Comparison of ENCODE assay signal across 8 mouse cellular contexts in the genomic region with DNA sequence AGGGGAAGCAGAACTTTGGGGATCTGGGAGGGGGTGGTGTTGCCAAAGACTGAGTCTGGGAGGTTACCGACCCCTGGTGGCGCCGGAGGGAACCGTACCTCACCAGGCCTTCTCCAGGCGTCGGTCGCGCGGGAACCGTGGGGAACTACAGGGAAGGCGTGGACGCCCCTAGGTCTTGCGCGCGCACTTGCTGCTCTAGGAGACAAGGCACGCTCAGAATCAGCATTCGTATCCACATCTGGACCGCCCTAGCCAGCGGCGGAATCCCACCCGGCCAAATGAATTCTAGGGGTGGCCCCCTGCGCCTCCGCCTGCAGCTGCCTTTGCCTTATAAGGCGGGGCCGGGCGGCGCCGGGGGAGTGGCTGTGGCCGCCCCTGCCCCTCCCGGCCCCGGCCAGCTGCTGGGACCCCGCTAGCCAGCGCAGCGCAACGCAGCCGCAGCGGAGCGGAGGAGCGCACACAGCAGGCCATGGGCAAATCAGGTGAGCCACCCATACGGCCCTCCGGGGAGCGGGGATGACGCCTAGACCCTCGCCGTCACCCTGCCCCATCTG. TPM values are rescaled to one million over a fixed set of nuclear protein-coding genes. Genes with fewer than 3 reads are reported as not detected.
DNase-seq lines count a peak whose midpoint lies in the region; ATAC-seq and TF ChIP-seq lines count a peak whose summit lies in the region.

TSS of gene Glipr2 (plus strand) at position 110 of the 554 bp plus-strand sequence.

- in situ Hi-C loops in Patski (cut with MboI; ENCODE audit: low pct_unique_long_range_greater_than_20kb): no loop called here

- H3K4me2 ChIP-seq in hindbrain, embryonic 16.5 days (ENCODE audit: low read length): peak within 1 kb of the TSS; percentile 99

- ATAC-seq in Patski: peak; percentile 83
- ATAC-seq in hindbrain, embryonic 16.5 days: peak; percentile 89

- CTCF ChIA-PET in Patski (lab: Charles Lee): interaction anchor here (1.3 to 2.1 kb wide), 2 partner anchors 11 to 24 kb away, joined by 4 to 7 read pairs; no protein-coding TSS in a partner anchor

- no peak within 1 kb of the TSS for H3K27ac ChIP-seq in cortical plate, adult 2 months (ENCODE audit: insufficient read depth, low read length)
- H3K27ac ChIP-seq in hindbrain, embryonic 16.5 days (ENCODE audit: low read depth, low read length): peak within 1 kb of the TSS; percentile 57

- intact Hi-C loops in left cerebral cortex, postnatal 36 days (cut with DNase I): no loop called here

- no peaks in the 10 kb centered on the region for H3K27me3 ChIP-seq in Patski
- no peaks in the 10 kb centered on the region for H3K27me3 ChIP-seq in hindbrain, embryonic 16.5 days (replicated peaks; ENCODE audit: control insufficient read depth, insufficient read depth, low read length)

- no peaks in the 10 kb centered on the region for H3K4me1 ChIP-seq in cortical plate, adult 2 months (ENCODE audit: control insufficient read depth, insufficient read depth, low read length)
- H3K4me1 ChIP-seq in hindbrain, embryonic 16.5 days (ENCODE audit: control insufficient read depth, insufficient read depth, low read depth, low read length): peaks cover 12% of the 10 kb centered on the region

- under 1% methylated on average over 45 of the region's 45 CpGs for WGBS in hindbrain, embryonic 16.5 days

- H3K9ac ChIP-seq in hindbrain, embryonic 16.5 days (ENCODE audit: low read depth, low read length): peak within 1 kb of the TSS; percentile 74

- POLR2A ChIA-PET in Patski (lab: Charles Lee): interaction anchor here (1.0 to 1.6 kb wide), 3 partner anchors 17 to 26 kb away, joined by 3 to 6 read pairs (median 6); partner anchors contain the start of gene Ccin

- H3K9me3 ChIP-seq in hindbrain, embryonic 16.5 days (ENCODE audit: control insufficient read depth, low read length): no peaks in the 10 kb centered on the region

- H3K36me3 ChIP-seq in hindbrain, embryonic 16.5 days (ENCODE audit: control insufficient read depth, insufficient read depth, low read length): no peaks in the 10 kb centered on the region

- H3K4me3 ChIP-seq in cortical plate, adult 2 months (ENCODE audit: insufficient read depth, low read length): peak within 1 kb of the TSS; percentile 38
- peak within 1 kb of the TSS; percentile 63 for H3K4me3 ChIP-seq in hindbrain, embryonic 16.5 days (ENCODE audit: low read length)

- TF ChIP-seq POLR2A in cortical plate, adult 2 months (IDR thresholded peaks at IDR 0.05; ENCODE audit: extremely low read depth, insufficient read depth, low read length): no peak

- TF ChIP-seq CTCF in Patski (IDR thresholded peaks at IDR 0.05): no peak
- TF ChIP-seq CTCF in cortical plate, adult 2 months (IDR thresholded peaks at IDR 0.05; ENCODE audit: extremely low read depth, insufficient read depth, low read length): peak; percentile 57

- no peak for DNase-seq in Patski (ENCODE audit: low read depth, low spot score)
- peak; percentile 72 to 76 for DNase-seq in gastrocnemius, adult 8-10 months (ENCODE audit: low spot score in 2 of 2)
- DNase-seq in left cerebral cortex, postnatal 36 days (ENCODE audit: low spot score in 2 of 2): peak; percentile 24 to 50
- DNase-seq in mesoderm, embryonic 11.5 days (ENCODE audit: low read depth, low spot score): peak; percentile 95
- peak; percentile 53 for DNase-seq in right cerebral cortex, postnatal 25 days
- peak; percentile 63 to 75 for DNase-seq in urinary bladder, postnatal 36 days (ENCODE audit: low spot score in 2 of 2)

RNA-seq across cellular contexts. Expression of gene Glipr2, which starts in this region (rescaled TPM):
- polyA plus RNA-seq in Patski (2021): 58.5 TPM
- 2.6 and 3.2 TPM in 2 replicates for polyA plus RNA-seq in cortical plate, adult 2 months (2012; rRNA removed)
- total RNA-seq in gastrocnemius, adult 8-10 months (2022): 1 to 10 TPM in 2 of 4 experiments, under 1 TPM in 2; 0.58 to 1.8 (median 1.1) TPM
- 32.5 and 39.4 TPM in 2 replicates for polyA plus RNA-seq in hindbrain, embryonic 16.5 days (2015; fragmentation: Nextera tagmentation; extraction: Ambion mirVana)
- 1 to 10 TPM; 2.5 to 3.2 TPM for total RNA-seq in left cerebral cortex, postnatal 36 days (2021)
